ENCODE assay signal across 17 mouse cellular contexts in genomic region chr6:53490917-53491316, GRCm38 (mm10).
DNase-seq lines count a peak whose midpoint lies in the region; ATAC-seq and TF ChIP-seq lines count a peak whose summit lies in the region.
"Had no signal": no experiment of that assay in that cellular context is flagged by ENCODE, and none has a peak within 500 bp of the region (broad histone marks: within the 10 kb centered on the region; RNA-seq: fewer than 3 reads in every experiment).

No protein-coding gene starts in this region.

- no peak for DNase-seq in forebrain, postnatal 0 days
- no peak for DNase-seq in layer of hippocampus, adult 2 months (ENCODE audit: low spot score in 2 of 2)
- DNase-seq in layer of hippocampus, adult 18-20 months (ENCODE audit: low spot score in 2 of 2): no peak
- peak; percentile 8 for DNase-seq in thymus, postnatal 14 days
- DNase-seq in thymus, postnatal 36 days: no peak
- DNase-seq in stomach, postnatal 0 days (ENCODE audit: low spot score): no peak
- DNase-seq in spleen, adult 12 weeks (ENCODE audit: low spot score): no peak
- DNase-seq: cerebellum, adult 18-20 months; gastrocnemius, postnatal 10 days; kidney, postnatal 25 days; midbrain, embryonic 14.5 days had no signal

- H3K27ac ChIP-seq in forebrain, postnatal 0 days (ENCODE audit: low read depth, low read length): no peak overlapping the region
- no peak overlapping the region for H3K27ac ChIP-seq in forebrain, embryonic 13.5 days
- no peak overlapping the region for H3K27ac ChIP-seq in layer of hippocampus, adult 2 months
- no peak overlapping the region for H3K27ac ChIP-seq in stomach, postnatal 0 days (replicated peaks)
- H3K27ac ChIP-seq: embryonic facial prominence, embryonic 15.5 days; liver, embryonic 15.5 days; macrophage had no signal

- H3K9ac ChIP-seq in forebrain, postnatal 0 days: no peak overlapping the region
- H3K9ac ChIP-seq in forebrain, embryonic 13.5 days: no peak overlapping the region
- H3K9ac ChIP-seq in stomach, postnatal 0 days (ENCODE audit: low read length): no peak overlapping the region
- H3K9ac ChIP-seq: embryonic facial prominence, embryonic 15.5 days; heart, embryonic 12.5 days; liver, embryonic 15.5 days had no signal

- no peak overlapping the region for H3K4me3 ChIP-seq in forebrain, postnatal 0 days (ENCODE audit: low read depth, low read length)
- no peak overlapping the region for H3K4me3 ChIP-seq in forebrain, embryonic 13.5 days
- no peak overlapping the region for H3K4me3 ChIP-seq in layer of hippocampus, adult 2 months
- no peak overlapping the region for H3K4me3 ChIP-seq in stomach, postnatal 0 days (ENCODE audit: low read depth, low read length)
- H3K4me3 ChIP-seq: embryonic facial prominence, embryonic 15.5 days; heart, embryonic 12.5 days; liver, embryonic 15.5 days had no signal

- no peaks in the 10 kb centered on the region for H3K36me3 ChIP-seq in forebrain, postnatal 0 days (ENCODE audit: insufficient read depth)
- H3K36me3 ChIP-seq in forebrain, embryonic 13.5 days (ENCODE audit: poor library complexity, severe bottlenecking): no peaks in the 10 kb centered on the region
- H3K36me3 ChIP-seq in stomach, postnatal 0 days (ENCODE audit: control insufficient read depth, insufficient read depth, low read length): no peaks in the 10 kb centered on the region
- H3K36me3 ChIP-seq: embryonic facial prominence, embryonic 15.5 days; heart, embryonic 12.5 days; liver, embryonic 15.5 days had no signal

- H3K9me3 ChIP-seq in forebrain, postnatal 0 days (ENCODE audit: low read length): no peaks in the 10 kb centered on the region
- no peaks in the 10 kb centered on the region for H3K9me3 ChIP-seq in forebrain, embryonic 13.5 days (replicated peaks)
- no peaks in the 10 kb centered on the region for H3K9me3 ChIP-seq in stomach, postnatal 0 days (ENCODE audit: control insufficient read depth, low read length)
- H3K9me3 ChIP-seq: embryonic facial prominence, embryonic 15.5 days; heart, embryonic 12.5 days; liver, embryonic 15.5 days had no signal

- 95% methylated on average over 6 of the region's 6 CpGs for WGBS in forebrain, postnatal 0 days
- WGBS in forebrain, embryonic 13.5 days: 93% methylated on average over 6 of the region's 6 CpGs
- WGBS in stomach, postnatal 0 days: 91% methylated on average over 6 of the region's 6 CpGs

- H3K4me2 ChIP-seq in forebrain, postnatal 0 days (ENCODE audit: low read depth): no peak overlapping the region
- no peak overlapping the region for H3K4me2 ChIP-seq in forebrain, embryonic 13.5 days
- no peak overlapping the region for H3K4me2 ChIP-seq in stomach, postnatal 0 days (replicated peaks; ENCODE audit: low read depth)
- H3K4me2 ChIP-seq: embryonic facial prominence, embryonic 15.5 days; heart, embryonic 12.5 days; liver, embryonic 15.5 days had no signal

- H3K4me1 ChIP-seq in forebrain, postnatal 0 days (ENCODE audit: insufficient read depth): no peaks in the 10 kb centered on the region
- H3K4me1 ChIP-seq in forebrain, embryonic 13.5 days: no peaks in the 10 kb centered on the region
- no peaks in the 10 kb centered on the region for H3K4me1 ChIP-seq in stomach, postnatal 0 days (replicated peaks; ENCODE audit: control insufficient read depth, insufficient read depth)
- H3K4me1 ChIP-seq: embryonic facial prominence, embryonic 15.5 days; liver, embryonic 15.5 days had no signal

- ATAC-seq in forebrain, postnatal 0 days: no peak
- no peak for ATAC-seq in forebrain, embryonic 13.5 days
- no peak for ATAC-seq in stomach, postnatal 0 days (ENCODE audit: low FRiP score, low TSS enrichment)
- ATAC-seq: forebrain, embryonic 14.5 days had no signal

- TF ChIP-seq CTCF in forebrain, postnatal 0 days (IDR thresholded peaks at IDR 0.05; ENCODE audit: low read depth): peak; percentile 43
- peak; percentile 43 for TF ChIP-seq CTCF in layer of hippocampus, adult 2 months (conservative IDR thresholded peaks at IDR 0.05)
- peak; percentile 53 for TF ChIP-seq CTCF in stomach, postnatal 0 days (IDR thresholded peaks at IDR 0.05; ENCODE audit: low read depth)

- H3K27me3 ChIP-seq in forebrain, postnatal 0 days (ENCODE audit: insufficient read depth, low read length): no peaks in the 10 kb centered on the region
- no peaks in the 10 kb centered on the region for H3K27me3 ChIP-seq in forebrain, embryonic 13.5 days
- no peaks in the 10 kb centered on the region for H3K27me3 ChIP-seq in stomach, postnatal 0 days (ENCODE audit: control insufficient read depth, insufficient read depth, low read length)
- H3K27me3 ChIP-seq: embryonic facial prominence, embryonic 15.5 days; heart, embryonic 12.5 days; liver, embryonic 15.5 days had no signal

- no peak for TF ChIP-seq EP300 in stomach, postnatal 0 days (optimal IDR thresholded peaks at IDR 0.05)
